Mouse (Mus musculus) ES-E14 (cell line): ENCODE data around the gene Cd180. TPM values are rescaled to one million over a fixed set of nuclear protein-coding genes. Genes with fewer than 3 reads are reported as not detected.

Experiments used
- DNase-seq: peaks from one replicate; pipeline ENCODE4 v3.0.0-alpha.2; 2013; ENCODE audit warnings: low read depth, low spot score
- H3K27ac ChIP-seq: 2 replicates; pipeline ENCODE4 v1.5.1; 2012; ENCODE audit warnings: low read depth, mild to moderate bottlenecking, low read length, moderate library complexity, mixed read lengths; ENCODE audit not compliant: poor library complexity, insufficient read depth, severe bottlenecking
- H3K36me3 ChIP-seq: 2 replicates; pipeline ENCODE4 v1.6.1; 2012; ENCODE audit warnings: mild to moderate bottlenecking, low read length, moderate library complexity, mixed read lengths; ENCODE audit not compliant: control insufficient read depth, poor library complexity, insufficient read depth, severe bottlenecking
- H3K4me1 ChIP-seq, 2 experiments: fragments of 150-350 bp in 1 of 2; sonication (generic) in 1 of 2; 2 replicates each; pipeline ENCODE4 v1.6.1; 2012; ENCODE audit warnings: low read length in 2 of 2, mild to moderate bottlenecking in 1 of 2, mixed read lengths in 1 of 2; ENCODE audit not compliant: control insufficient read depth in 2 of 2, insufficient read depth in 2 of 2, poor library complexity in 1 of 2
- H3K4me3 ChIP-seq, 2 experiments: fragments of 150-350 bp in 1 of 2; sonication (generic) in 1 of 2; 2 replicates each; pipeline ENCODE4 v1.5.1; 2012; ENCODE audit warnings: low read length in 2 of 2, low read depth in 1 of 2, mild to moderate bottlenecking in 1 of 2, mixed read lengths in 1 of 2; ENCODE audit not compliant: insufficient read depth in 1 of 2, poor library complexity in 1 of 2, severe bottlenecking in 1 of 2
- H3K9ac ChIP-seq: 2 replicates; pipeline ENCODE4 v1.6.1; 2012; ENCODE audit warnings: low read depth, mild to moderate bottlenecking, low read length, mixed read lengths; ENCODE audit not compliant: poor library complexity, insufficient read depth, severe bottlenecking
- H3K9me3 ChIP-seq: fragments of 150-350 bp; sonication (generic); 2 replicates; pipeline ENCODE4 v1.6.1; 2012; ENCODE audit warnings: low read depth, mild to moderate bottlenecking, low read length; ENCODE audit not compliant: control insufficient read depth, insufficient read depth
- CHD2 ChIP-seq: IDR thresholded peaks from 2 replicates; pipeline ENCODE4 v1.6.1; 2014; ENCODE audit warnings: mild to moderate bottlenecking, low read depth, low read length, inconsistent platforms
- HCFC1 ChIP-seq: IDR thresholded peaks from 2 replicates; pipeline ENCODE4 v1.6.1; 2012; ENCODE audit warnings: low read length, inconsistent platforms, borderline replicate concordance; ENCODE audit not compliant: insufficient read depth
- MAFK ChIP-seq: IDR thresholded peaks from 2 replicates; pipeline ENCODE4 v1.6.1; 2014; ENCODE audit warnings: mild to moderate bottlenecking, low read depth, low read length, inconsistent platforms; ENCODE audit not compliant: insufficient read depth
- ZC3H11A ChIP-seq: IDR thresholded peaks from 2 replicates; pipeline ENCODE4 v1.6.1; 2012; ENCODE audit warnings: low read depth, mild to moderate bottlenecking, inconsistent platforms, low read length, borderline replicate concordance
- ZNF384 ChIP-seq: IDR thresholded peaks from 2 replicates; pipeline ENCODE4 v1.6.1; 2012; ENCODE audit warnings: low read depth, low read length, inconsistent platforms
- in situ Hi-C, 2 experiments: fragments of 600-800 bp; cut with MboI; formaldehyde crosslinking; loops; one replicate each; pipeline ENCODE4 v1.15.1; 2025; ENCODE audit warnings: low sequenced_read_pairs in 2 of 2, inconsistent platforms in 1 of 2; ENCODE audit not compliant: unreplicated experiment in 2 of 2
- total RNA-seq: library from RNA; depleted of rRNA; stranded (reverse); fragments of 300-350 nt; gene quantifications from 2 replicates; pipeline ENCODE4 v1.2.3, GENCODE M21; 2012

Cd180 gene
- total RNA-seq, 1 experiment, result 0.13 TPM

DNA sequence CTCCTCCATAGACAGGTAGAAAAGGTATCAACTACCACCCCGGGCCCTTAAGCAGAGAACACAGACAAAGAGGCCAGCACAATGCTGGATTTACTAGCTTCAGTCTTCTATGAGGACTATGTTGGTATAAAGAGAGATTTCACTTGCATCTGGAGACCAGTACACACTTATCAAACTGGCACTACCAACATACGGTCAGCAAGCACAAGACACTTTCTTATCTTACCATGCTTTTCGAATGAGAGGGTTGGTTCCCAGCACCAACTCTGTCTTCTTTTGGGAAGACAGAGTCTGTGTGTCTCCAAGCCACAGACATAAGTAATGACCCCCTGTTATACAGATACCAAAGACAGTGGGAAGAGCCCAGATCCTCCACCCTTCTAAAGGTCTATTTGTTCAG lies 85.5 kb downstream of the Cd180 start:
- no peak for DNase-seq
- Histone ChIP-seq H3K27ac (no peak overlapping the region), H3K9ac (no peak overlapping the region), H3K4me1 (no peaks in the 10 kb centered on the region), H3K9me3 (no peaks in the 10 kb centered on the region), H3K4me3 (no peak overlapping the region), H3K36me3 (no peaks in the 10 kb centered on the region)
- no peak for TF ChIP-seq ZC3H11A
- no peak for TF ChIP-seq CHD2
- no peak for TF ChIP-seq HCFC1
- no peak for TF ChIP-seq ZNF384
- no peak for TF ChIP-seq MAFK
- in situ Hi-C loops, result no loop called here

DNA sequence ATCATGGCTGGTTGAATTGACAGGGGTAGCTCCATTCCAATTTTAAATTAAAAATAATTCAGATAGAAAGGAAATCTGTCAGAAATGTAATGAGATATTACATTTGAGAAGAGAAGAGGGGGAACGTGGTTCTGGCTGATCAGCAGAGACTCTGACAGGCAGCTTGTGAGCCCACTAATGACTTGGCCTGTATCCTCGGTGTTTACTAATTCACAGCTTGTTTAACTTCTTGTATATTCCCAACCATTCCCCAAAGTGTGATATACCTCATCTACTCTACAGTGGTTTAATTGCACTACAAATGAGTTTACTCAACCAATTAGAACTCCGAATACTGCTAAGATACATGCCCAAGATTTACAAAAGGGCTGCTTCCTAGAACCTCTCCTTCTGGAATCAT lies 85.9 kb downstream of the Cd180 start:
- no peaks in the 10 kb centered on the region for H3K9me3 ChIP-seq
- in situ Hi-C loops, result no loop called here
- DNase-seq, result no peak
- no peak overlapping the region for H3K27ac ChIP-seq
- H3K36me3 ChIP-seq, result no peaks in the 10 kb centered on the region
- no peaks in the 10 kb centered on the region for H3K4me1 ChIP-seq
- H3K9ac ChIP-seq, result no peak overlapping the region
- no peak overlapping the region for H3K4me3 ChIP-seq
- TF ChIP-seq CHD2 (no peak), ZNF384 (no peak), HCFC1 (no peak), ZC3H11A (no peak), MAFK (no peak)

DNA sequence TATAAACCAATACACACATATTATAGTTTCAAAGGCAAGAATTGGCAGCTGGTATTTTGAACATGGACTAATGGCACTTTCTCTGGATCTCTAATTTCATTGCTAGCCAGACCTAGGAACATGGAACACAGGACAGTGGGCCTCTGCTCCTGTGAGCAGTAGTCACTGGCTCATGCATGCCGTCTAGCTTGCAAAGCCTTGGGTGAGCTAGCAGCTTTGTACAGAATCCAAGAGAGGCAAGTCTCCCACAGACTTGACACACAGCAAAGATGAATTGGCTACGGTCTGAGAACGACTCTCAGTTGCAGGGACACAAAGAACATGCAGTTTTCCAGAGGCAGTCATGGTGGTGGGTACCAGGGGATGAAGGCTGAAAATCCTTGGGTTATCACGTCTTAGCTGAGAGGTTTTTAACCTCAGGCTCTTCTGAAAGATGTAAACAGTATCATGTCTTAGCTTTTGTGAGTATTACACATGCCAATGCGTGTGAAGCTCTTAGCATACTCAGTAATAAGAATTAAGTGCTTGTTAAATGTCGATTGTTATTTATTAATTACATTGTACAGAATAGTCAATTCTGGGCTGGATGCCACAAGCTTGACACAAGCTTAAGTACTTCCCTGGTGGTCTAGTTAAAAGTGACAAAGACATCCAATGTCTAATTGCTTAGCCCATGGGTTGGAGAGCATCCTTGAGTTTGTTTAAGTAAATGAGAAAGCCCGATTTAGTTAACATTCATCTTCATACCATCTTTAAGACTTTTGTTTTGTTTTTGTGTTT lies 90.4 kb downstream of the Cd180 start:
- in situ Hi-C loops, result no loop called here
- Histone ChIP-seq H3K4me3 (no peak overlapping the region), H3K9me3 (no peaks in the 10 kb centered on the region), H3K9ac (no peak overlapping the region), H3K27ac (no peak overlapping the region), H3K4me1 (no peaks in the 10 kb centered on the region), H3K36me3 (no peaks in the 10 kb centered on the region)
- DNase-seq, result no peak
- no peak for TF ChIP-seq HCFC1
- no peak for TF ChIP-seq MAFK
- TF ChIP-seq ZNF384, result no peak
- TF ChIP-seq CHD2, result no peak
- no peak for TF ChIP-seq ZC3H11A

DNA sequence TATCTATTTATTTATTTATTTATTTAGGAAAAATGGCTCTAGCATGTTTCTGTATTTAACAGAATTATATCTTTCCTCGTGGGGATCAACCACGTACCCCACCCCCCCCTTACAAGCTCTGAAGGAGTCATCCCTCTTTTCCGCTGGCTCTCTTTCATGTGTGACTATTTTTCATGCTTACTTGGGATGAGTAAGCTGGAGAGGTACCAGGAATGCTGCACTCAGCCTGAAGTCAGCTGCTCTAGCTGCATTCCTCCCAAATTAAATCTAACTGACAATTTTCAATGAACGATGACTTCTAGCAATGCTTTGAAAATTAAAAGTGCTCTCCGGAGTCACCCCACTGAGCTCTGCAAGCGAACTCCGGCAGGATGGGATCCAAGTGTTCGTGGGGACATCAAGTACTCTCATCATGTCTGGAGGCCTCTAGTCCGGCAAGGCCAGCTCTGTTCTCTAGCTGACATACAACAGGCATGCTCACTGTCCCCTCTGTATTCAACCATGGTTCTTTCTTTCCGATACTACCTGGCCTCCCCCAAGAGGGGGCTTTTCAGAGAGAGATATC lies 93.4 kb downstream of the Cd180 start:
- Histone ChIP-seq H3K36me3 (no peaks in the 10 kb centered on the region), H3K27ac (no peak overlapping the region), H3K9ac (no peak overlapping the region), H3K4me1 (no peaks in the 10 kb centered on the region), H3K4me3 (no peak overlapping the region), H3K9me3 (no peaks in the 10 kb centered on the region)
- TF ChIP-seq CHD2 (no peak), ZNF384 (no peak), ZC3H11A (no peak), MAFK (no peak), HCFC1 (no peak)
- in situ Hi-C loops, result no loop called here
- no peak for DNase-seq
